Mouse (Mus musculus) T-helper 2 cell (primary cell): ENCODE results near the gene Sf3b4.
"Not testable (repeated sequence)": the region's sequence is repeated elsewhere in the genome, so short reads cannot be mapped to it uniquely, and the experiment has no call there.

ENCODE experiments used
- in situ Hi-C: fragments of 300-600 bp; cut with MboI, MseI; formaldehyde crosslinking; loops from one replicate; pipeline ENCODE4 v1.15.1; 2025; ENCODE audit warnings: high pct_unique_total_duplicates

The Sf3b4 gene

DNA sequence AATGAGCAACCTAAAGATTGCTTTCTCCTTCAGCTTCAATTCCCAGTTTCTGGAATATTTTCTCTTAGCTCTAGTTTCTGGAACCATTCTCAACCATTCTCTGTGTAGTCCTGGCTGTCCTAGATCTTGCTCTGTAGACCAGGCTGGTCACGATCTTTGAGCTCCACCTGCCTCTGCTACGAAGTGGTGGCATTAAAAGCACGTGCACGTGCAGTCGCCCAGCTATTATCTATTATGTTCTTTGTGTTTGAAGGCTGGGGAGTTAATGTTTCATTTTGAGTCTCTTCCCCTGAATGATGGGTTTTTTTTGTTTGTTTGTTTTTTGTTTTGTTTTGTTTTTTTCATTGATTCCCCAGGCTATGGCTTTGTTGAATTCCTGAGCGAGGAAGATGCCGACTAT is 1.1 kb downstream of the Sf3b4 start:
- in situ Hi-C loops = loop anchor here (10.0 kb wide), 1 partner anchor 642 kb away; no protein-coding TSS in a partner anchor

GRCm38 (mm10) chr3:96174042-96174441 is 1.9 kb downstream of the Sf3b4 start:
- in situ Hi-C loops = loop anchor here (10.0 kb wide), 1 partner anchor 641 kb away; no protein-coding TSS in a partner anchor

DNA sequence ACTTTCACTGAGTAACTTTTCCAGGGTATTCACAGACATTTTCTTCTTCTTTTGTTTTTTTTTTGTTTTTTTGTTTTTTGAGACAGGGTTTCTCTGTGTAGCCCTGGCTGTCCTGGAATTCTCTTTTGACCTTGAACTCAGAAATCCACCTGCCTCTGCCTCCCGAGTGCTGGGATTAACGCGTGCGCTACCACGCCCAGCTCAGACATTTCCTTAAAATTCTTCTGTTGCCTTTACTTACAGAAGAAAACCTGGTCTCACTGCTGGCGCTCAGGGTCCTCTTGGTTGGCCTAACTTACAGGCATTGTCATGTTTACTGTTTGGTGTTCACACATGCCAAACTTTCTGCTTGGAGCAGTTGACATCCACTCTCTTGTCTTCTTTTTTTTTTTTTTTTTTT is 3.1 kb downstream of the Sf3b4 start:
- in situ Hi-C loops = loop anchor here (10.0 kb wide), 1 partner anchor 640 kb away; no protein-coding TSS in a partner anchor

GRCm38 (mm10) chr3:96178427-96178826 is 6.3 kb downstream of the Sf3b4 start:
- in situ Hi-C loops = loop anchor here (10.0 kb wide), 1 partner anchor 636 kb away; no protein-coding TSS in a partner anchor

DNA sequence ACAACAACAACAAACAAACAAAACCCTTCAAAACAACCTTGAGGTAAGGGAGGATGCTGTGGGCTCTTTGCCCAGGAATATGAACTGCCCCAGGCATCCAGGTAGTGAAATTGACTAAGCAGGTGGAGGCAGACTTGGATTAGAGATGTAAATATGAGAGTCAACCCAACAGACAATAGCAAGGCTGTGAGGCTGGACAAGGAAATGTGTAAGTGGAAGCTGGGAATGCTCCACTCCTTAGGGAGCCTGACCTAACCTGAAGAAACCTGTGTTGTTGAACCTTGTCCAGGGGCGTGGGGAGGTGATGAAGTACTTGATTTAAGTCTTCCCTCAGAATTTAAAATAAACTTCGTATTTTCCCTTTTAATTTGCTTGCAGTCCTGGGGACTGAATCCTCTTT is 6.8 kb downstream of the Sf3b4 start:
- in situ Hi-C loops = loop anchor here (10.0 kb wide), 1 partner anchor 636 kb away; no protein-coding TSS in a partner anchor

GRCm38 (mm10) chr3:96179531-96179930 is 7.4 kb downstream of the Sf3b4 start:
- in situ Hi-C loops = loop anchor here (10.0 kb wide), 1 partner anchor 635 kb away; no protein-coding TSS in a partner anchor

DNA sequence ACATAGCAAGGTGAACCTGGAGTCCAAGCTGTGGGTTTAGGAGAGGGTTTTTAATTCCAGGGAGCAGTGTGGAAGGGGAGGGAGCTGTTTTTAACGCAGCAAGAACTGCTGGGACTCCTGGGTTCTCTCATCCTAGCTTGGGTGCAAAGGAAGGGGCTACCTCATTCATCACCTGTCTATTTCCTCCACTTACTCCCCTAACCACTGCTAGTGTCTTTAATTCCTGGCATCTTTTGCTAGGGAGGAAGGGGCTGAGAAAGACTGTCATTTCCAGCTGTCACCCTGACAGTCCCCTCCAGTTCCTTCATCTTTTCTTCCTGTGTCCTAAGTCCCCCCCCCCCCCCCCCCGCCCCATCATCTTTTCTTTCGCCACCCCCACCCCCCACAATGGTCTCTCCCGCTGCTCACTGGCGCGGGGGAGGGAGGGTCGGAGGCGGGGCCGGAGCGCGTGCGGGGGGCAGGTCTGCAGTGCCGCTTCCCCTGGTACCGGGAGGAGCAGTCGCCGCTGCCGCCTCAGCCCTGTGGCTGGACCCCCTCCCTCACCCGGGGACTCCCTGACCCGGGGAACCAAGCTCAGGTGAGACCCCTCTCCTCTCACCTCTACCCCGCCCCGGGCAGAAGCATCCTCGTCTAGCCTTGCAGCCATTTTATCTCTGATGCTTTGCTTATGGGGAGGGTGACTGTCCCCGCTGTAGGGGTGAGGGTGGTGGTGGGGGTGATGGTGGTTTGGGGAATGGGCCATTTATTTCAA is 8.8 kb downstream of the Sf3b4 start, which contains the start of gene Sv2a:
TSS of gene Sv2a (plus strand) at position 425 of the 751 bp plus-strand sequence.
- in situ Hi-C loops = loop anchor here (5.0 kb wide), 1 partner anchor 46 kb away; no protein-coding TSS in a partner anchor

GRCm38 (mm10) chr3:96181510-96182381 is 9.6 kb downstream of the Sf3b4 start:
- in situ Hi-C loops = loop anchor here (5.0 kb wide), 1 partner anchor 46 kb away; no protein-coding TSS in a partner anchor

GRCm38 (mm10) chr3:96182382-96182776 is 10.2 kb downstream of the Sf3b4 start:
- in situ Hi-C loops = loop anchor here (5.0 kb wide), 1 partner anchor 45 kb away; no protein-coding TSS in a partner anchor

- in situ Hi-C loops = no loop called here
Observed at GRCm38 (mm10) chr3:96192977-96193376, 20.8 kb downstream of the Sf3b4 start.

DNA sequence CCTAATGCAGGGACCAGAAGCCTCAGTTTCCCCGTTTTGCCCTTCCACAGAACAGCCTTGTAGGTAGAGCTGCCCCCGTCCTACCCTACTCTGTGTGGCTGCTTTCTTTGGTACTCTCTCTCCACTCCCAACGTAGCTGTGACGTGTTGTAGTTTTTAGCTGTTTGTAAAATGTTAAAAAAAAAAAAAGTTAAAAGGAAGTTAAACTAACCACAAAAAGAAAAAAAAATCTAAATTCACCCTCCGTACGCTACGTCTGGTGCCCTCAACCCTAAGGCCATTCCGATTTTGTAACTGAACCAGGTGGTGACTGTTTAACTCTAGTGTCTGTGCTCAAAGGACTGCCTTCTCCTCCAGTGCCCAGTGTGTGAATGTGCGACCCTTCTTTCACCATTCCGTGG is 22.8 kb downstream of the Sf3b4 start:
- in situ Hi-C loops = no loop called here

GRCm38 (mm10) chr3:96195616-96196313 is 23.6 kb downstream of the Sf3b4 start:
- in situ Hi-C loops = no loop called here

GRCm38 (mm10) chr3:96196437-96197128 is 24.5 kb downstream of the Sf3b4 start:
- in situ Hi-C loops = no loop called here

- in situ Hi-C loops = no loop called here
Observed at GRCm38 (mm10) chr3:96197129-96197749, 25.1 kb downstream of the Sf3b4 start.

DNA sequence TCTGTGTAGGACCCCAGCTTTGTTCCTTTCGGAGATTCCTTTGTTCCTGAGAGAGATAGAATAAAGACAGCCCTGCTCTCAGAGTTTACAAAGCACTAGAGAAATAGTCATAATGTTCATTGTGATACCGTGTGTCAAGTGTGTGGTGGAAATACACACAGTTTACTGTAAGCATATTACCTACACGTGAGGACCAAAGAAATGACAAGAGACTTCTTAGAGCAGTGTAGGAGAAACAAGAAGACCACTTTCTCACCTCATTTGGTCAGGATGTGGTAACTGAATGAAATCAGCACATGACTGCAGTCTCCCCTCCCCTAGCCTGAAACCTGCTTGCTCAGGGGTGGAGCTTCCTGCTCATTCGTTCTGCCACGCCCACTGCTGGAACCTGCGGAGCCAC is 26.0 kb downstream of the Sf3b4 start:
- in situ Hi-C loops = no loop called here

- in situ Hi-C loops = not testable (repeated sequence)
Observed at GRCm38 (mm10) chr3:96198601-96199251, 26.6 kb downstream of the Sf3b4 start.

DNA sequence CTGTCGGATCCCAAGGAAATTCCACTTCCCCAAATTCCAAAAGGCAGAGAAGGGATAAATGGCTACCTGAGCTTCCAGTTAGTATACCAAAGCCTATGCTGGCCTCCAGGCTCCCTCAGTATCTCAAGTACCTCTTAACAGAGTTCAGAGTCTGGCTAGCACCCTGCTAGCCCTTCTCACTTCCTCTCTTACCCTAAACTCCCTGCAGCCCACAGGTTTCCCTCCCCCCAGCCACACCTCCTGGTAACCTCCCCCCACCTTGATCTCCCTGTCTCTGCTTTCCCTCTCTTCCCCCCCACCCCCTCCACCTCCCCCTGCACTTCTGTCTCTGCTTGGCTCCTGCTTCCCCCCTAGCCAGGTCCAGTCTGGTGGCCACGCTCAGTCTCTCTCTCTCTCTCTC is 27.6 kb downstream of the Sf3b4 start:
- in situ Hi-C loops = no loop called here

DNA sequence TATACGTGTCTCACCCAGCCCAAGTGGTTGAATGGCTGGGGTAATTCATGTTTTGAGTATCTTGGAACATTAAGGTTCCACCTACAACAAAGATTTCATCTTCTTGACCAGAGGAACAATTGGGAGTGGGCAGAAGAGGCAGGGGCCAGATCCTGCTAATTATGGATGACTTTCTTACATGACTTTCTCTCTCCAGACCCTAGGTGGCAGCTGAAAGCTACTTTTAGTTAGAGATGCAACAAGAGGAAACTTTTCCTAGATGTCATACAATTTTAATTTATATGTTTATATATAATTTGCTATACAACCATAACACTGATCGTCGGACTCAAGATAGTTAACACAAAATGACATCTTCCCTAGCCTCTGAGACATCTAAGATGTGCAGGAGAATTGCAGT is 35.7 kb downstream of the Sf3b4 start:
- in situ Hi-C loops = no loop called here

GRCm38 (mm10) chr3:96209242-96209641 is 37.1 kb downstream of the Sf3b4 start:
- in situ Hi-C loops = no loop called here

GRCm38 (mm10) chr3:96219191-96219641 is 47.1 kb downstream of the Sf3b4 start:
- in situ Hi-C loops = no loop called here
